Mouse (Mus musculus) hindbrain, embryonic 16.5 days (tissue): ENCODE data around the gene Clec4n. TPM values are rescaled to one million over a fixed set of nuclear protein-coding genes. Genes with fewer than 3 reads are reported as not detected.
"Not testable (repeated sequence)": the region's sequence is repeated elsewhere in the genome, so short reads cannot be mapped to it uniquely, and the experiment has no call there.

Source experiments
- ATAC-seq: fragments of 200-750 bp; cut with Nextera tagmentation; 2 replicates; pipeline ENCODE4 v1.8.0; 2017; ENCODE audit warnings: moderate TSS enrichment, moderate library complexity
- H3K27ac ChIP-seq: fragments of 300-500 bp; sonication (generic); 2 replicates; pipeline ENCODE4 v1.5.1; 2014; ENCODE audit warnings: low read depth, mild to moderate bottlenecking, control low read depth, low read length, moderate library complexity
- H3K27me3 ChIP-seq: fragments of 300-500 bp; sonication (generic); replicated peaks from 2 replicates; pipeline ENCODE4 v1.6.1; 2014; ENCODE audit warnings: low read length; ENCODE audit not compliant: control insufficient read depth, insufficient read depth
- H3K36me3 ChIP-seq: fragments of 300-500 bp; sonication (generic); 2 replicates; pipeline ENCODE4 v1.6.1; 2014; ENCODE audit warnings: mild to moderate bottlenecking, low read length, moderate library complexity, mixed read lengths; ENCODE audit not compliant: control insufficient read depth, insufficient read depth
- H3K4me1 ChIP-seq: fragments of 300-500 bp; sonication (generic); 2 replicates; pipeline ENCODE4 v1.6.1; 2014; ENCODE audit warnings: low read depth, low read length; ENCODE audit not compliant: control insufficient read depth, insufficient read depth
- H3K4me2 ChIP-seq: fragments of 300-500 bp; sonication (generic); 2 replicates; pipeline ENCODE4 v1.6.1; 2014; ENCODE audit warnings: mild to moderate bottlenecking, low read length, control low read depth, moderate library complexity
- H3K4me3 ChIP-seq: fragments of 300-500 bp; sonication (generic); 2 replicates; pipeline ENCODE4 v1.5.1; 2014; ENCODE audit warnings: mild to moderate bottlenecking, low read length, control low read depth, moderate library complexity
- H3K9ac ChIP-seq: fragments of 300-500 bp; sonication (generic); 2 replicates; pipeline ENCODE4 v1.6.1; 2014; ENCODE audit warnings: low read depth, mild to moderate bottlenecking, control low read depth, low read length, moderate library complexity
- H3K9me3 ChIP-seq: fragments of 300-500 bp; sonication (generic); 2 replicates; pipeline ENCODE4 v1.6.1; 2014; ENCODE audit warnings: mild to moderate bottlenecking, low read length, moderate library complexity; ENCODE audit not compliant: control insufficient read depth
- WGBS: fragments of 180-500 bp; shearing (Covaris S2); extraction: QIAGEN DNeasy Blood & Tissue Kit; methylation state at CpG from one replicate; pipeline ENCODE4 v1.1.7; 2014; 5-methylcytosine and 5-hydroxymethylcytosine counted together
- polyA plus RNA-seq: library from polyadenylated mRNA; unstranded; fragments of >200 nt; fragmentation: Nextera tagmentation; extraction: Ambion mirVana; gene quantifications from 2 replicates; pipeline ENCODE4 v1.2.1, GENCODE M21; 2015

Clec4n gene
- polyA plus RNA-seq, 1 experiment from 2014 or later: 1.1 TPM

- ATAC-seq: no peak
- H3K27ac ChIP-seq: no peak overlapping the region
- no peak overlapping the region for H3K4me2 ChIP-seq
- WGBS: 81% methylated on average over 2 of the region's 2 CpGs
- no peak overlapping the region for H3K4me3 ChIP-seq
- H3K27me3 ChIP-seq: no peaks in the 10 kb centered on the region
- H3K36me3 ChIP-seq: no peaks in the 10 kb centered on the region
- no peaks in the 10 kb centered on the region for H3K9me3 ChIP-seq
- H3K9ac ChIP-seq: no peak overlapping the region
- H3K4me1 ChIP-seq: no peaks in the 10 kb centered on the region
Observed at GRCm38 (mm10) chr6:123279443-123279842, 49.8 kb downstream of the Clec4n start.

- WGBS: 95% methylated on average over 2 of the region's 2 CpGs
- no peaks in the 10 kb centered on the region for H3K9me3 ChIP-seq
- no peak for ATAC-seq
Observed at GRCm38 (mm10) chr6:123286311-123286710, 56.7 kb downstream of the Clec4n start.

GRCm38 (mm10) chr6:123288931-123289330 is 59.3 kb downstream of the Clec4n start:
- H3K36me3 ChIP-seq: no peaks in the 10 kb centered on the region
- no peak overlapping the region for H3K9ac ChIP-seq
- H3K4me3 ChIP-seq: no peak overlapping the region
- no peaks in the 10 kb centered on the region for H3K27me3 ChIP-seq
- H3K4me2 ChIP-seq: no peak overlapping the region
- H3K4me1 ChIP-seq: no peaks in the 10 kb centered on the region
- WGBS: 84% methylated on average over 10 of the region's 10 CpGs
- H3K27ac ChIP-seq: no peak overlapping the region
- no peak for ATAC-seq
- no peaks in the 10 kb centered on the region for H3K9me3 ChIP-seq

More at GRCm38 (mm10) chr6:123286311-123286710, 56.7 kb downstream of the Clec4n start:
- Histone ChIP-seq H3K36me3 (no peaks in the 10 kb centered on the region), H3K4me1 (no peaks in the 10 kb centered on the region), H3K4me2 (no peak overlapping the region), H3K27me3 (no peaks in the 10 kb centered on the region), H3K9ac (no peak overlapping the region), H3K27ac (no peak overlapping the region), H3K4me3 (no peak overlapping the region)

GRCm38 (mm10) chr6:123289753-123290152 is 60.1 kb downstream of the Clec4n start, which contains the start of gene Clec4e:
Gene Clec4e (minus strand): TSS chr6:123289870.
- Histone ChIP-seq H3K9ac (no peak within 1 kb of the TSS), H3K27ac (no peak within 1 kb of the TSS), H3K9me3 (no peaks in the 10 kb centered on the region), H3K4me2 (no peak within 1 kb of the TSS), H3K36me3 (no peaks in the 10 kb centered on the region), H3K4me1 (no peaks in the 10 kb centered on the region), H3K27me3 (no peaks in the 10 kb centered on the region), H3K4me3 (no peak within 1 kb of the TSS)
- ATAC-seq: no peak
- WGBS: 84% methylated on average over 4 of the region's 4 CpGs

GRCm38 (mm10) chr6:123292751-123293400 is 63.2 kb downstream of the Clec4n start:
- Histone ChIP-seq H3K36me3 (no peaks in the 10 kb centered on the region), H3K27ac (no peak overlapping the region), H3K9me3 (no peaks in the 10 kb centered on the region), H3K4me2 (no peak overlapping the region), H3K4me3 (no peak overlapping the region), H3K4me1 (no peaks in the 10 kb centered on the region), H3K27me3 (no peaks in the 10 kb centered on the region), H3K9ac (no peak overlapping the region)
- ATAC-seq: no peak
- 100% methylated on average over 1 of the region's 1 CpGs for WGBS

- 92% methylated on average over 11 of the region's 11 CpGs for WGBS
- H3K9me3 ChIP-seq, H3K4me1 ChIP-seq, H3K4me3 ChIP-seq, H3K9ac ChIP-seq, H3K36me3 ChIP-seq, ATAC-seq, H3K4me2 ChIP-seq, H3K27me3 ChIP-seq, H3K27ac ChIP-seq: not testable (repeated sequence)
Observed at GRCm38 (mm10) chr6:123293509-123293908, 63.9 kb downstream of the Clec4n start.

Other genes with a start within 250 kb of the Clec4n start
- not detected in 2 replicates for gene Clec4a4, start 239.5 kb upstream of the Clec4n start, polyA plus RNA-seq
- not detected in 2 replicates for gene Clec4b1, start 179.9 kb upstream of the Clec4n start, polyA plus RNA-seq
- 1.6 and 1.8 TPM in 2 replicates for gene Clec4a2, start 123.4 kb upstream of the Clec4n start, polyA plus RNA-seq
- gene Clec4b2, start 57.0 kb upstream of the Clec4n start, polyA plus RNA-seq: not detected in 2 replicates
- not detected in 2 replicates for gene Clec4d, start 32.3 kb downstream of the Clec4n start, polyA plus RNA-seq
- not detected in 2 replicates for gene Clec4e, start 60.0 kb downstream of the Clec4n start, polyA plus RNA-seq
- not detected in 2 replicates for gene Vmn2r19, start 78.5 kb downstream of the Clec4n start, polyA plus RNA-seq
- not detected in 2 replicates for gene Vmn2r20, start 188.3 kb downstream of the Clec4n start, polyA plus RNA-seq